ENCODE assay signal across 13 mouse cellular contexts in the genomic region with DNA sequence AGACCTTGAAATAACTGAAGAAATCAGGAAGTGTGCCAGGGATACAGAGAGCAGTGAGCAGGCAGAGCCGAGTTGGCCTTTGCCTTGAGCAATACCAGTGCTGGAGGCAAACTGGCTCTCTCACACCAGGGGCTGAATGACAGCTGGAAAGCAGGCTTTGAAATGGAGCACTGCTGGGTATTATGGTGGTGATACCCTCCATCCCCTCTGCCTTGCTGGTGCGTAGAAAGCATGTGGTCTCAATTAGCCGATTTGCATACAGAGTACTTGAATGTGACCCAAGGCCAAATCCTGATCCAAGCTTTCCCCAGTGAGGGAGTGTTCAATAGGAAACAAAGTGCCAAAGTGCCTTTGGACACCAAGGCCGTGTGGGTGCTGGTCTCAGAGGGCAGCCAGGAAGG.
DNase-seq lines count a peak whose midpoint lies in the region; ATAC-seq lines count a peak whose summit lies in the region.
"Had no signal": no experiment of that assay in that cellular context is flagged by ENCODE, and none has a peak within 500 bp of the region (broad histone marks: within the 10 kb centered on the region; RNA-seq: fewer than 3 reads in every experiment).

No protein-coding gene starts in this region.

- intact Hi-C loops in heart, postnatal 25 days (cut with DNase I) = no loop called here

- 46% methylated on average over 4 of the region's 4 CpGs for WGBS in heart, embryonic 16.5 days

- no peak overlapping the region for H3K4me3 ChIP-seq in heart, embryonic 16.5 days (ENCODE audit: low read length)
- H3K4me3 ChIP-seq: liver, embryonic 12.5 days; megakaryocyte, embryonic 14.5 days had no signal

- H3K4me2 ChIP-seq in heart, embryonic 16.5 days (ENCODE audit: low read depth, low read length) = no peak overlapping the region
- H3K4me2 ChIP-seq: liver, embryonic 12.5 days had no signal

- H3K9me3 ChIP-seq in heart, embryonic 16.5 days (replicated peaks; ENCODE audit: control insufficient read depth, low read length) = no peaks in the 10 kb centered on the region
- H3K9me3 ChIP-seq: liver, embryonic 12.5 days had no signal

- H3K4me1 ChIP-seq in heart, embryonic 16.5 days (ENCODE audit: control insufficient read depth, insufficient read depth, low read length) = peaks cover 38% of the 10 kb centered on the region
- H3K4me1 ChIP-seq: liver, embryonic 12.5 days; megakaryocyte, embryonic 14.5 days had no signal

- no peak for DNase-seq in heart, postnatal 25 days (ENCODE audit: low spot score)
- peak; percentile 35 for DNase-seq in ovary, adult 18-20 months (ENCODE audit: low spot score)
- no peak for DNase-seq in ovary, postnatal 10 days (ENCODE audit: low spot score)
- DNase-seq in embryo, embryonic 11 days = peak; percentile 53
- peak; percentile 40 for DNase-seq in testis, postnatal 10 days (ENCODE audit: low spot score)
- DNase-seq in right cerebral cortex, postnatal 4 days = no peak
- no peak for DNase-seq in lung, adult 18-20 months
- DNase-seq: cerebellum, adult 9-10 months; gastrocnemius, postnatal 10 days had no signal

- H3K9ac ChIP-seq in heart, embryonic 16.5 days (ENCODE audit: low read length) = no peak overlapping the region
- H3K9ac ChIP-seq: liver, embryonic 12.5 days had no signal

- H3K27me3 ChIP-seq in heart, embryonic 16.5 days (ENCODE audit: control insufficient read depth, insufficient read depth, low read length) = no peaks in the 10 kb centered on the region
- H3K27me3 ChIP-seq: liver, embryonic 12.5 days had no signal

- H3K36me3 ChIP-seq in heart, embryonic 16.5 days (ENCODE audit: control insufficient read depth, insufficient read depth) = no peaks in the 10 kb centered on the region
- H3K36me3 ChIP-seq: liver, embryonic 12.5 days had no signal

- 0 out of 2 replicates have a peak, but pooled peaks have one; percentile 40 for ATAC-seq in heart, embryonic 16.5 days (replicated peaks; ENCODE audit: extremely low read depth, insufficient read depth, low FRiP score)
- ATAC-seq: liver, embryonic 12.5 days had no signal

- H3K27ac ChIP-seq in heart, embryonic 16.5 days (ENCODE audit: low read length) = 0 out of 2 replicates have a peak overlapping the region, but pooled peaks have one; percentile 52
- H3K27ac ChIP-seq: kidney, postnatal 0 days; liver, embryonic 12.5 days had no signal

Comparison
In these comparisons a context has a peak if more than half of its experiments do, and no peak if none do; other contexts are left out.
1. DNase-seq: peak in ovary, adult 18-20 months (single experiment), embryo, embryonic 11 days (single experiment) and testis, postnatal 10 days (single experiment); none in heart, postnatal 25 days (single experiment), ovary, postnatal 10 days (single experiment), right cerebral cortex, postnatal 4 days (single experiment) and lung, adult 18-20 months (0 of 2).